Mouse (Mus musculus): ENCODE data around the gene 1700023F06Rik. TPM values are rescaled to one million over a fixed set of nuclear protein-coding genes. Genes with fewer than 3 reads are reported as not detected.
A peak's percentile ranks its signal among the peaks of the same experiment; 100 is the strongest.

1700023F06Rik gene
- polyA plus RNA-seq, 1 experiment from 2014 or later = 0.15 TPM

- H3K27ac ChIP-seq (ENCODE audit: low read depth, low read length) = peak overlapping the region; percentile 16; the same call in 1 of the 2 replicates
- H3K4me1 ChIP-seq (replicated peaks; ENCODE audit: control insufficient read depth, insufficient read depth, low read length) = peaks cover 16% of the 10 kb centered on the region
- WGBS = 45% methylated on average over 10 of the region's 10 CpGs
- H3K4me2 ChIP-seq = no peak overlapping the region
- ATAC-seq (replicated peaks; ENCODE audit: low FRiP score) (no peak), DNase-seq (ENCODE audit: low spot score) (no peak)
- no peaks in the 10 kb centered on the region for H3K27me3 ChIP-seq (replicated peaks; ENCODE audit: control insufficient read depth, insufficient read depth, low read length)
- no peaks in the 10 kb centered on the region for H3K36me3 ChIP-seq (ENCODE audit: control insufficient read depth, insufficient read depth, low read length)
- no peak overlapping the region for H3K4me3 ChIP-seq (ENCODE audit: low read depth, low read length)
- no peaks in the 10 kb centered on the region for H3K9me3 ChIP-seq (ENCODE audit: control insufficient read depth, low read length)
- H3K9ac ChIP-seq (ENCODE audit: low read depth, low read length) = no peak overlapping the region
These were observed 37.8 kb upstream of the 1700023F06Rik start for GRCm38 (mm10) chr11:103246081-103246730.

DNA sequence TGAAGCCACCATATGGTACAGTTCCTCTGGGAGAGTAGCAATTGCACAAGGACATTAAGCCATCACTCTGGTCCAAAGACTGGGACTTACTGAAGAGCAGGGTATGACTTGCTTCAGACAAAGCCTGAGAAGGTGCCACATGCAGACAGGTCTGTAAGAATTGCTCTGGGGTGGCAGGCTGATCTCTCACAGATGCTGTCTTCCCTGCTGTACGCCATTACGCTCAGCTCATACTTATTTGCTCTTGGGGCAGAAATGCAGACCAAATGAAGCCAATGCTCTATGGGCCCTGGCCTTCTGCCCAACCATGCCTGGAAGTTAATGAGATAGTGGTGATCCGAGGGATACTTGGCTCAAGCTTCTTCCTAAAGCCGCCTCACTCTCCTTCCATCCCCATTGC, 36.5 kb upstream of the 1700023F06Rik start:
- no peak overlapping the region for H3K4me2 ChIP-seq
- no peak overlapping the region for H3K27ac ChIP-seq (ENCODE audit: low read depth, low read length)
- H3K4me3 ChIP-seq (ENCODE audit: low read depth, low read length) = no peak overlapping the region
- H3K9ac ChIP-seq (ENCODE audit: low read depth, low read length) = no peak overlapping the region
- no peaks in the 10 kb centered on the region for H3K9me3 ChIP-seq (ENCODE audit: control insufficient read depth, low read length)
- no peaks in the 10 kb centered on the region for H3K27me3 ChIP-seq (replicated peaks; ENCODE audit: control insufficient read depth, insufficient read depth, low read length)
- no peak for DNase-seq (ENCODE audit: low spot score)
- peaks cover 16% of the 10 kb centered on the region for H3K4me1 ChIP-seq (replicated peaks; ENCODE audit: control insufficient read depth, insufficient read depth, low read length)
- ATAC-seq (replicated peaks; ENCODE audit: low FRiP score) = no peak
- no peaks in the 10 kb centered on the region for H3K36me3 ChIP-seq (ENCODE audit: control insufficient read depth, insufficient read depth, low read length)
- 84% methylated on average over 4 of the region's 4 CpGs for WGBS

GRCm38 (mm10) chr11:103240740-103241139, 32.4 kb upstream of the 1700023F06Rik start:
- no peak overlapping the region for H3K9ac ChIP-seq (ENCODE audit: low read depth, low read length)
- 43% methylated on average over 7 of the region's 7 CpGs for WGBS

DNA sequence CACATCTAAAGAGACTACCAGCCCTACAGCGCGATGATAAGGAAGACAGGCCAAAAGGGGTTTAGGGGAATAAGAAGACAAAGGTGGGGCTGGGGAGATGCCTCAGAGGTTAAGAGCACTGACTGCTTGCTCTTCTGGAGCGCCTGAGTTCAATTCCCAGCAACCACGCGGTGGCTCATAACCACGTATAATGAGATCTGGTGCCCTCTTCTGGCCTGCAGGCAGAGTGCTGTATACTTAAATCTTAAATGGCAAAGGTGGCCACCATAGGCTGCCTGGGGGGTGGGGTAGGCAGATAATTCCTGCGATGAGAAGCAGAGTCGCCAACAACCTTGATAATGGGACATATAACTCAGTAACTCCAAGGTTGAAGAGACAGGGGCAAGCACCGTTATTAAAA, 29.4 kb upstream of the 1700023F06Rik start:
- H3K4me2 ChIP-seq = no peak overlapping the region
- DNase-seq (ENCODE audit: low spot score) (no peak), ATAC-seq (replicated peaks; ENCODE audit: low FRiP score) (no peak)
- no peaks in the 10 kb centered on the region; the same call in 1 of the 2 replicates for H3K36me3 ChIP-seq (ENCODE audit: control insufficient read depth, insufficient read depth, low read length)
- H3K9me3 ChIP-seq (ENCODE audit: control insufficient read depth, low read length) = no peaks in the 10 kb centered on the region
- H3K4me3 ChIP-seq (ENCODE audit: low read depth, low read length) = no peak overlapping the region
- H3K4me1 ChIP-seq (replicated peaks; ENCODE audit: control insufficient read depth, insufficient read depth, low read length) = no peaks in the 10 kb centered on the region; the same call in 1 of the 2 replicates
- H3K9ac ChIP-seq (ENCODE audit: low read depth, low read length) = no peak overlapping the region
- 63% methylated on average over 9 of the region's 9 CpGs for whole genome bisulfite sequencing
- no peaks in the 10 kb centered on the region for H3K27me3 ChIP-seq (replicated peaks; ENCODE audit: control insufficient read depth, insufficient read depth, low read length)
- no peak overlapping the region for H3K27ac ChIP-seq (ENCODE audit: low read depth, low read length)

More at GRCm38 (mm10) chr11:103240740-103241139, 32.4 kb upstream of the 1700023F06Rik start:
- H3K4me2 ChIP-seq = no peak overlapping the region
- H3K27ac ChIP-seq (ENCODE audit: low read depth, low read length) = no peak overlapping the region
- peaks cover 2% of the 10 kb centered on the region for H3K4me1 ChIP-seq (replicated peaks; ENCODE audit: control insufficient read depth, insufficient read depth, low read length)
- no peaks in the 10 kb centered on the region for H3K9me3 ChIP-seq (ENCODE audit: control insufficient read depth, low read length)
- DNase-seq (ENCODE audit: low spot score) (no peak), ATAC-seq (replicated peaks; ENCODE audit: low FRiP score) (no peak)
- no peaks in the 10 kb centered on the region; the same call in 1 of the 2 replicates for H3K36me3 ChIP-seq (ENCODE audit: control insufficient read depth, insufficient read depth, low read length)
- no peaks in the 10 kb centered on the region for H3K27me3 ChIP-seq (replicated peaks; ENCODE audit: control insufficient read depth, insufficient read depth, low read length)
- no peak overlapping the region for H3K4me3 ChIP-seq (ENCODE audit: low read depth, low read length)

DNA sequence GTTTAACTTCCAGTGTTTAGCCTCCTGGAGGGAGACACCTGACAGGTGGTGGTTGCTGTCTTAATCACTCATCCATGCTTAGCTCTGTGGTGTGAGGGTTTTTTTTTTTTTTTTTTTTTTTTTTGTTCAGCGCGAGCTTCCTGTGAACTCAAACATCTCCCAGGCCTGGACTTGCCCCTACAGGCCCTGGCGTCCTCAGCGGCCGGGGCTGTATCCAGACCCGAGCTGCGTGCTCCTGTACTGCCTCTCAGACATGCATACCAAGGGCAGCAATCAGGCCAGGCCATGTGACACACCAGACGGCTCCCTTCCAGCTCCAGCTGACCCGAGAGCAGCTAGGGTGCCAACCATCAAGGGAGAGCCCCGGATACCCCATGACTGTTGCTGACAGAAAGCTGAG, 28.5 kb upstream of the 1700023F06Rik start:
- WGBS = 80% methylated on average over 10 of the region's 10 CpGs

GRCm38 (mm10) chr11:103236431-103236830, 28.1 kb upstream of the 1700023F06Rik start:
- Histone ChIP-seq H3K9me3 (ENCODE audit: control insufficient read depth, low read length) (no peaks in the 10 kb centered on the region), H3K4me3 (ENCODE audit: low read depth, low read length) (no peak overlapping the region), H3K27ac (ENCODE audit: low read depth, low read length) (no peak overlapping the region), H3K27me3 (replicated peaks; ENCODE audit: control insufficient read depth, insufficient read depth, low read length) (no peaks in the 10 kb centered on the region), H3K4me2 (no peak overlapping the region), H3K36me3 (ENCODE audit: control insufficient read depth, insufficient read depth, low read length) (no peaks in the 10 kb centered on the region; the same call in 1 of the 2 replicates), H3K4me1 (replicated peaks; ENCODE audit: control insufficient read depth, insufficient read depth, low read length) (no peaks in the 10 kb centered on the region; the same call in 1 of the 2 replicates), H3K9ac (ENCODE audit: low read depth, low read length) (no peak overlapping the region)
- no peak for DNase-seq (ENCODE audit: low spot score)
- WGBS = 78% methylated on average over 6 of the region's 6 CpGs
- no peak for ATAC-seq (replicated peaks; ENCODE audit: low FRiP score)

More for the DNA sequence above, 28.5 kb upstream of the 1700023F06Rik start:
- ATAC-seq (replicated peaks; ENCODE audit: low FRiP score) = no peak
- H3K9ac ChIP-seq (ENCODE audit: low read depth, low read length) = no peak overlapping the region
- H3K27ac ChIP-seq (ENCODE audit: low read depth, low read length) = no peak overlapping the region
- H3K27me3 ChIP-seq (replicated peaks; ENCODE audit: control insufficient read depth, insufficient read depth, low read length) = no peaks in the 10 kb centered on the region
- H3K9me3 ChIP-seq (ENCODE audit: control insufficient read depth, low read length) = no peaks in the 10 kb centered on the region
- no peaks in the 10 kb centered on the region; the same call in 1 of the 2 replicates for H3K36me3 ChIP-seq (ENCODE audit: control insufficient read depth, insufficient read depth, low read length)
- no peak overlapping the region for H3K4me2 ChIP-seq
- H3K4me1 ChIP-seq (replicated peaks; ENCODE audit: control insufficient read depth, insufficient read depth, low read length) = no peaks in the 10 kb centered on the region; the same call in 1 of the 2 replicates
- no peak overlapping the region for H3K4me3 ChIP-seq (ENCODE audit: low read depth, low read length)
- no peak for DNase-seq (ENCODE audit: low spot score)

- 64% methylated on average over 11 of the region's 11 CpGs for WGBS
- H3K9me3 ChIP-seq (ENCODE audit: control insufficient read depth, low read length) = no peaks in the 10 kb centered on the region
- H3K4me2 ChIP-seq = no peak overlapping the region
- no peaks in the 10 kb centered on the region; the same call in 1 of the 2 replicates for H3K36me3 ChIP-seq (ENCODE audit: control insufficient read depth, insufficient read depth, low read length)
- no peak overlapping the region for H3K27ac ChIP-seq (ENCODE audit: low read depth, low read length)
- H3K27me3 ChIP-seq (replicated peaks; ENCODE audit: control insufficient read depth, insufficient read depth, low read length) = no peaks in the 10 kb centered on the region
- no peak overlapping the region for H3K4me3 ChIP-seq (ENCODE audit: low read depth, low read length)
- DNase-seq (ENCODE audit: low spot score) = no peak
- ATAC-seq (replicated peaks; ENCODE audit: low FRiP score) = no peak
- H3K9ac ChIP-seq (ENCODE audit: low read depth, low read length) = no peak overlapping the region
- no peaks in the 10 kb centered on the region; the same call in 1 of the 2 replicates for H3K4me1 ChIP-seq (replicated peaks; ENCODE audit: control insufficient read depth, insufficient read depth, low read length)
These were observed 27.3 kb upstream of the 1700023F06Rik start for GRCm38 (mm10) chr11:103235702-103236101.

GRCm38 (mm10) chr11:103234447-103234846, 26.1 kb upstream of the 1700023F06Rik start:
- ATAC-seq (replicated peaks; ENCODE audit: low FRiP score) (no peak), DNase-seq (ENCODE audit: low spot score) (no peak)
- no peaks in the 10 kb centered on the region for H3K4me1 ChIP-seq (replicated peaks; ENCODE audit: control insufficient read depth, insufficient read depth, low read length)
- no peaks in the 10 kb centered on the region for H3K9me3 ChIP-seq (ENCODE audit: control insufficient read depth, low read length)
- H3K4me3 ChIP-seq (ENCODE audit: low read depth, low read length) = no peak overlapping the region
- peaks cover 2% of the 10 kb centered on the region for H3K36me3 ChIP-seq (ENCODE audit: control insufficient read depth, insufficient read depth, low read length)
- no peak overlapping the region for H3K27ac ChIP-seq (ENCODE audit: low read depth, low read length)
- no peaks in the 10 kb centered on the region for H3K27me3 ChIP-seq (replicated peaks; ENCODE audit: control insufficient read depth, insufficient read depth, low read length)
- no peak overlapping the region for H3K4me2 ChIP-seq
- H3K9ac ChIP-seq (ENCODE audit: low read depth, low read length) = no peak overlapping the region
- 79% methylated on average over 1 of the region's 1 CpGs for WGBS

DNA sequence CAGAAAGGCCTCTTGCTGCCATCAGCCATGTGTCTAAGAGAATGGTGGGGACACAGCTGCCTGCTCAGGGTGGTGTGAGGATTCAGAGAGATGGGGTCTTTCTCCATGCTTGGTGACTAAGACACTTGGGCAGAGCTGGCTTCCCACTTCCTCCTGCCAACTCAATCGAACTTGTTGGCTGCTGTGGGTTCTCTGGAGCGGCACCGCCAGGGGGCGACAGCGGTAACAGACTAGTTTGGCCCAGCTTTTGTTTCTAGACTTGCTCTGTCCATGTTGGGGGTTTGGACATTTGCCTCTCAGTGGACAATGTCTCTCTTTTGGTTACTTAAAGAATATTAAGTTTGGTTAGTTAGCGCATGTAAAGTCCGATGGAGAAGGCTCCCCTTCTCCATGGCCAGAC, 24.6 kb upstream of the 1700023F06Rik start:
- DNase-seq (ENCODE audit: low spot score) = peak; percentile 64
- Histone ChIP-seq H3K4me3 (ENCODE audit: low read depth, low read length) (no peak overlapping the region), H3K4me2 (no peak overlapping the region), H3K27ac (ENCODE audit: low read depth, low read length) (no peak overlapping the region), H3K9ac (ENCODE audit: low read depth, low read length) (no peak overlapping the region), H3K9me3 (ENCODE audit: control insufficient read depth, low read length) (no peaks in the 10 kb centered on the region), H3K36me3 (ENCODE audit: control insufficient read depth, insufficient read depth, low read length) (peaks cover 4% of the 10 kb centered on the region), H3K4me1 (replicated peaks; ENCODE audit: control insufficient read depth, insufficient read depth, low read length) (no peaks in the 10 kb centered on the region), H3K27me3 (replicated peaks; ENCODE audit: control insufficient read depth, insufficient read depth, low read length) (no peaks in the 10 kb centered on the region)
- ATAC-seq (replicated peaks; ENCODE audit: low FRiP score) = no peak
- WGBS = 28% methylated on average over 7 of the region's 7 CpGs
